Mouse (Mus musculus): Measurements from ENCODE around the gene Rpl11. TPM values are rescaled to one million over a fixed set of nuclear protein-coding genes. Genes with fewer than 3 reads are reported as not detected.
"Not testable (repeated sequence)": the region's sequence is repeated elsewhere in the genome, so short reads cannot be mapped to it uniquely, and the experiment has no call there.

The Rpl11 gene
- polyA plus RNA-seq (2011; ENCODE audit: insufficient read length, low read depth, missing spikeins) = 1,040 and 1,174 TPM in 2 replicates

DNA sequence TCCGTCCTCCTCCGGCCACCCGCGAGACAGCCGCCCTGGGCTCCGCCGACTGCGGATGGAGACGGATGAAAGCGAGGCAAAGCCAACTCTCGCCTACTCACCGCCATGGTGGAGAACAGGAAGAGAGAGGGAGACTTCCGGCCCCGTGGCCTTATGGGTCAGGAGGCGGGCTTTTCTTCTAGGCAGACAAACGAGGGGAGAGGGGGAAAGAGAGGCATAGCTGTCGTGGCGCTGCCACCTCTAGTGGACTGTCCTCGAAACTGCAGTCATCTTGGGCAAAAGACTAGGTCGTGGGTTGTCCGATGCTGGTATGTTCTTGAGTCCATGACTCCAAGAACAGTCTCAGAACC, at the start of gene Rpl11:
TSS of gene Rpl11 (minus strand) at position 182 of the 350 bp plus-strand sequence.
- Histone ChIP-seq H3K4me3 (ENCODE audit: insufficient read depth, low read length) (peak within 1 kb of the TSS; percentile 99), H3K27ac (ENCODE audit: insufficient read depth, low read length) (peak within 1 kb of the TSS; percentile 39), H3K4me1 (ENCODE audit: control insufficient read depth, insufficient read depth, low read length) (peaks cover 9% of the 10 kb centered on the region; the same call in 1 of the 2 replicates)
- TF ChIP-seq CTCF (IDR thresholded peaks at IDR 0.05; ENCODE audit: borderline replicate concordance, insufficient read depth, low read length) (peak; percentile 78; the same call in 1 of the 2 replicates), POLR2A (IDR thresholded peaks at IDR 0.05; ENCODE audit: low read depth, low read length) (peak; percentile 94)

DNA sequence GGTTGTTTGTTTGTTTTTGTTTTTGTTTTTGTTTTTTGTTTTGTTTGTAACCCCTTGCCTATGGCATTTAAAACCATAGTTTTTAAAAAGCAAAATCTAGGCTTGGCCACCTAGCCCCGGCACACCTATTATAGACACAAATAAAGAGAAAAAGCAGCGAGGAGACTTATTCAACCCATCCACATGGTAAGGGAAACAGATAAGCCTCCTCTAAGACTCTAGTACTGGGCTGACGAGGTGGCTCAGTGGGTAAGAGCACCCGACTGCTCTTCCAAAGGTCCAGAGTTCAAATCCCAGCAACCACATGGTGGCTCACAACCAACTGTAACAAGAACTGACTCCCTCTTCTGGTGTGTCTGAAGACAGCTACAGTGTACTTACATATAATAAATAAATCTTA, 48.5 kb upstream of the Rpl11 start:
- not testable (repeated sequence) for H3K4me1 ChIP-seq (ENCODE audit: control insufficient read depth, insufficient read depth, low read length); H3K27ac ChIP-seq (ENCODE audit: insufficient read depth, low read length); H3K4me3 ChIP-seq (ENCODE audit: insufficient read depth, low read length)

DNA sequence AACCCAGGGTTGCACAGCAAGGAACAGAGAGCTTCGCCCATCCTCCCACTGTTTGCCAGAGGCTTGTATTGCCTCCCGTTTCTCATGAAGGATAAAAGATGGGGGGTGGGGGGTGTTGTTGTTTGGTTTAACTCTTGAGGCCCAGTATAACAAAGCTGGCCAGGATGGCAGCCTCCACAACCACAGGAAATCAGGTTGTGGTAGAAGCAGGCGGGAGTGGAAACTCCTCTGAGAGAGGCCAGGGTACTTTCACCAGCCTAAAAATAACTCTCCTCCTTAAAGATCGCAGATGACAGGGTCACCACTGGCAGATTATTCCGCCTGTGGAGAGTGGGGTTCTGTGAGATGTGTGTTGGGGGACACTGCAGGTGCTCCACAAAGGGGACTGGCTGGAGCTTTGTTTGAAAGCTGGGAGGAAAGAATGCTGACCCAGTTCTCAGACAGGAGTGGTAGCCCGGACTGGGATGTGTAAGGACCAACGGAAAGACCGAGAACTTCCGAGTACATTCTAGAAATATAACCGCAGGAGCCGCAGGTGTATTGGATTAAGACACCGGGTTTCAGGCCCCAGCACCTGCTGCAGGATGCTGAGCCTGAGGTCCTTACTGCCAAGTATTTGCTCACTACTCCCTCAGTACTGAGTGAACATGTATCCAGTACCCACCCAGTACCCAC, 47.3 kb upstream of the Rpl11 start:
- H3K27ac ChIP-seq (ENCODE audit: insufficient read depth, low read length) = no peak overlapping the region
- no peaks in the 10 kb centered on the region for H3K4me1 ChIP-seq (ENCODE audit: control insufficient read depth, insufficient read depth, low read length)
- H3K4me3 ChIP-seq (ENCODE audit: insufficient read depth, low read length) = no peak overlapping the region
- TF ChIP-seq POLR2A (IDR thresholded peaks at IDR 0.05; ENCODE audit: low read depth, low read length) = no peak
- TF ChIP-seq CTCF (IDR thresholded peaks at IDR 0.05; ENCODE audit: borderline replicate concordance, insufficient read depth, low read length) = no peak

DNA sequence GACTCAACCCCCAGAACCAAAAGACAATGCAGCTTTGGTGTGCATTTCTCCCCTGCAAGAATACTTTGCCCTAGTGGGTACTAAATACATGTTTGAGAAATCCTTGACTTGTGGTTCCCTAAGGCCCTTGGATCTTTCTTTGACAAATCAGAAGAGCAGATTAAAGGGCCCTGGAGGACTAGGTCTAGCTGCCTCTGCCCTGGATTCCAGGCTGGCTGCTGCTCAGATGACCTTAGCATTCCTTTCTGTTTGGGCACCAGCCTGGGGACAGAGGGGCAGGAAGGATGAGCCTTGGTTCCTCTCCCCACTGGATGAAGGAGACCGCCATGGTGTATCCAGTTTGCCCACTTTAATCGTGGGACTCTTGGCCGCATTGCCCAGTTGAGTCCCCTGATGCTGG, 45.2 kb upstream of the Rpl11 start:
- H3K27ac ChIP-seq (ENCODE audit: insufficient read depth, low read length) = no peak overlapping the region
- TF ChIP-seq POLR2A (IDR thresholded peaks at IDR 0.05; ENCODE audit: low read depth, low read length) (no peak), CTCF (IDR thresholded peaks at IDR 0.05; ENCODE audit: borderline replicate concordance, insufficient read depth, low read length) (no peak)
- no peaks in the 10 kb centered on the region for H3K4me1 ChIP-seq (ENCODE audit: control insufficient read depth, insufficient read depth, low read length)
- H3K4me3 ChIP-seq (ENCODE audit: insufficient read depth, low read length) = no peak overlapping the region

DNA sequence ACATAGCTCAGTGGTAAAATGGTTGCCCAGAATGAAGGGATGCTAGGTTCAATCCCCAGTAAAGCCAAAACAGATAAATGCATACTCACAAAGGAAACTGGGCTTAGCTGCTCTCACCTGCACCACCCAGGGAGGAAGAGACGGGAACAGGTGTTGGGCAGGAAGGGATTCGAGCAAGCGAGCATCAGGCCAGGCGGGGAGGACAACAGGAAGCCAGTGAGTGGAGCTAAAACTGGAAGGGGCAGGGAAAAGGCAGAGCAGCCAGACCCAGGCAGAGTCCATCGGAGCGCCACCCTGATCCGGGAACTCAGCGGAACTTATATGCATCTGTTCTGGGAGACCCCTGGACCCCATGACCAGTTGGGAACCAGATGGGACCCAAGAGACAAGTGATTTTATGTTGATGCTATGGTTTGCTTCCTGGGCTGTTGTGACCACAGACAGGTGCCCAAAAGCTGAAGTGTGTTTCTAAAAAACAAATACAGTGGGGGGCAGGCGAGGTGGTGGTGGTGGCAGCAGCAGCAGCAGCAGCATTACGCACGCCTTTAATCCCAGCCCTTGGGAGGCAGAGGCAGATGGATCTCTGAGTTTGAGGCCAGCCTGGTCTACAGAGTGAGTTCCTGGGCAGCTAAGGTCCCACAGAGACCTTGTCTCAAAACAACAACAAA, 43.4 kb upstream of the Rpl11 start:
- H3K4me3 ChIP-seq (ENCODE audit: insufficient read depth, low read length) = no peak overlapping the region
- no peak for TF ChIP-seq POLR2A (IDR thresholded peaks at IDR 0.05; ENCODE audit: low read depth, low read length)
- TF ChIP-seq CTCF (IDR thresholded peaks at IDR 0.05; ENCODE audit: borderline replicate concordance, insufficient read depth, low read length) = no peak
- H3K4me1 ChIP-seq (ENCODE audit: control insufficient read depth, insufficient read depth, low read length) = no peaks in the 10 kb centered on the region
- H3K27ac ChIP-seq (ENCODE audit: insufficient read depth, low read length) = no peak overlapping the region

DNA sequence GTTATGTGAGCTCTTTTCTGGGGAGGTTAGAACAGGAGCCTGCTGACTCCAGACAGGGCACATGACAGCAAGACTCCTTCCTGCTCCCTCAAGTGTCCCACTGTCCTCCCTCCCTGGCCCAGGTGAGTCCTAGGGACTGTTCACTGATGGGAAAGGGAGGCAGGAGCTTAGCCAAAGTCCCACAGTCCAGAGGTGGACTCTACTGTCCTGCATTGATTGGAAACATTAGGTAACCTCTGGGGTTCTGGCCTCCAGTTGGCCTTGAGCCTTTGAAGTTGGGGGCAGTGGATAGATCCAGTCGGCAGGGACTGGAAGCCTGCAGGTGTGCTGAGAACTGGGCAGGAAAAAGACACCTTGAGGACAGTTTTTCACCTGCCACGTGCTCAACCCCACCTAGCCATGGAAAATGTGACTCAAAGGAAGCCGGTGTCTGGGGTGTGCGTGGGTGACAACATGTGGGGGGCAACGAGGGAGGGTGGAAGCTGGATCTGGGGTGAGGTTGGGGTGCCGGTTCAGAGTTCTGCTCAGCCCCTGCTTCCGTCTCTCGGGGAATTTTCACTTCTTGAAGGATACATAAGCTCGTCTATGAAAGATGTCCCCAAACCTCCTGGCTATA, 42.4 kb upstream of the Rpl11 start:
- H3K27ac ChIP-seq (ENCODE audit: insufficient read depth, low read length) = no peak overlapping the region
- no peak overlapping the region for H3K4me3 ChIP-seq (ENCODE audit: insufficient read depth, low read length)
- H3K4me1 ChIP-seq (ENCODE audit: control insufficient read depth, insufficient read depth, low read length) = no peaks in the 10 kb centered on the region
- TF ChIP-seq CTCF (IDR thresholded peaks at IDR 0.05; ENCODE audit: borderline replicate concordance, insufficient read depth, low read length) (no peak), POLR2A (IDR thresholded peaks at IDR 0.05; ENCODE audit: low read depth, low read length) (no peak)

DNA sequence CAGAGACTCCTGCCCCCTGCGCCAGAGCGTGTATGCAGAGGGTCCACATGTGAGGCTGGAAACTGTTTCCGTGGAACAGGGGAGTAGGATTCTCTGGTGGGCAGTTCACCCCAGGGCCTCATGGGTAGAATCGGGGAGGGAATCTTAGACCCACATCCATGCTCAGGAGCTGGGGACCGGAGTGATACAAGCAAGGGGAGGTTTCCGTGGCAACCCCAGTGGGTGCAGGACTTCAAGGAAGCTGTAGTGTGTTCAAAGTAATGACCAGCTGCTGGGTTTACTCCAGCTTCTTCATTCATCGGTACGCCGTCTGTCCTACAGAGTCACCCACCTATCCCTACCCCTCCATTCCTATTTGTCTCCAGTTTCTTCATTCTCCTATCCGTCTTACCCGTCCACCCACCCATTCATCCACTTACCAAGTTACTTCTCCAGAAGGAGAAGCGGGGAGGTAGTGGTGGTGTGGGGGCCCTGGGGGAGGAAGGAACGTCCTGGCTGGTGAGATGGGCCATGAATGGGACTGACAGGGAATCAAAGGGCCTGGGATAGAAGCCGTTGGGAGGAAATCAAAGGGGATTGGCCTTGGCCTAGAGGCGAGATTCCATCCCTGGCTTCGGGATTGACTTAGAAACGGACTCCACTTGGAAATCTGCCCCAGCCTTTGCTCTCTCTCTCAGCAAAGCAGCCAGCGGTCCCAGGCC, 41.4 kb upstream of the Rpl11 start:
- Histone ChIP-seq H3K4me3 (ENCODE audit: insufficient read depth, low read length) (no peak overlapping the region), H3K4me1 (ENCODE audit: control insufficient read depth, insufficient read depth, low read length) (peaks cover 2% of the 10 kb centered on the region; the same call in 1 of the 2 replicates), H3K27ac (ENCODE audit: insufficient read depth, low read length) (no peak overlapping the region)
- no peak for TF ChIP-seq CTCF (IDR thresholded peaks at IDR 0.05; ENCODE audit: borderline replicate concordance, insufficient read depth, low read length)
- no peak for TF ChIP-seq POLR2A (IDR thresholded peaks at IDR 0.05; ENCODE audit: low read depth, low read length)

DNA sequence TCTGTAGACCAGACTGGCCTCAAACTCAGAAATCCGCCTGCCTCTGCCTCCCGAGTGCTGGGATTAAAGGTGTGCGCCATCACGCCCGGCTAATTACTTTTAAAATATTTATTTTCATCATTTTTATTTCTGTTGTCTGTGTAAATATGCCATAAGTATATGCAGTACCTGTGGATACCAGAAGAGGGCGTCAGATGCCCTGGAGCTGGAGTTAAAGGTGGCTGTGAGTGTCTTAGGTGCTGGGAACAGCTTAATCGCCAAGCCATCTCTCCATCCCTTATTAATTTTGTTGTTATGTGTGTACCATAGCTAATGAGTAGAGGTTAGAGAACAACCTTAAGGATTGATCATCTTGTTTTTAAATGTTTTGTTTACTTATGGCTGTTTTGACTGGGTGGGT, 39.3 kb upstream of the Rpl11 start:
- TF ChIP-seq CTCF (IDR thresholded peaks at IDR 0.05; ENCODE audit: borderline replicate concordance, insufficient read depth, low read length) = no peak
- no peak for TF ChIP-seq POLR2A (IDR thresholded peaks at IDR 0.05; ENCODE audit: low read depth, low read length)
- H3K4me3 ChIP-seq (ENCODE audit: insufficient read depth, low read length) = no peak overlapping the region
- peaks cover 2% of the 10 kb centered on the region; the same call in 1 of the 2 replicates for H3K4me1 ChIP-seq (ENCODE audit: control insufficient read depth, insufficient read depth, low read length)
- no peak overlapping the region for H3K27ac ChIP-seq (ENCODE audit: insufficient read depth, low read length)

DNA sequence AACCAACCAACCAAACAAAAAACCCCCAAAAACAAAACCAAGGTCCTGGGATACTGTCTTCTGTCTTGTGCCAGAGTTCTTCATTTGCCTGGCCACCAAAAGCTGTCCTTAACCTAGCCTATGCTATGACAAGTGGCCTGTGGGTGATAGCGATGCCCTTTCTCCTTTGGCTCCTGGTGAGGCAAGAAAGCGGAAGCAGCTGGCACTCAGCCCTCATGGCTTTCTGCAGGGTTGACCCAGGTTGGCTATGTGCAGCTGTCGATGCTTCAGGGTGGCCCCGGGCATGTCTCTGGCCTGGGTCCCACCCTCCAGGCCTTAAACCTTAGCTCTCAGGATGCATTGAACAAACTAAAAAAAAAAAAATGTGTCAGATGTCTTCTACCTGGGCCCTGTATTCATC, 38.1 kb upstream of the Rpl11 start:
- TF ChIP-seq CTCF (IDR thresholded peaks at IDR 0.05; ENCODE audit: borderline replicate concordance, insufficient read depth, low read length) = no peak
- Histone ChIP-seq H3K27ac (ENCODE audit: insufficient read depth, low read length) (no peak overlapping the region), H3K4me1 (ENCODE audit: control insufficient read depth, insufficient read depth, low read length) (peaks cover 2% of the 10 kb centered on the region; the same call in 1 of the 2 replicates), H3K4me3 (ENCODE audit: insufficient read depth, low read length) (no peak overlapping the region)

Measured in embryonic fibroblast, embryonic 13.5 days (primary cell).